Mouse (Mus musculus): ENCODE measurements around the gene Bglap.

- TF ChIP-seq JUND (conservative IDR thresholded peaks at IDR 0.05; ENCODE audit: low read depth, low read length) = no peak
- TF ChIP-seq EP300 (IDR thresholded peaks at IDR 0.05; ENCODE audit: low read length) = no peak
- no peak for TF ChIP-seq ZNF384 (IDR thresholded peaks at IDR 0.05; ENCODE audit: low read depth, low read length)
- TF ChIP-seq RCOR1 (conservative IDR thresholded peaks at IDR 0.05; ENCODE audit: low read depth, low read length) = no peak
- TF ChIP-seq UBTF (IDR thresholded peaks at IDR 0.05; ENCODE audit: low read depth, low read length) = no peak
- no peak for TF ChIP-seq POLR2A (IDR thresholded peaks at IDR 0.05; ENCODE audit: low read depth, low read length)
These were observed 31.4 kb downstream of the Bglap start for GRCm38 (mm10) chr3:88352907-88353306.

All from CH12.LX (cell line).